Mouse (Mus musculus) thymus, adult 2 months (tissue): ENCODE measurements around the gene Slc35b3.

Source experiments
- CTCF ChIP-seq: fragments of 200-500 bp; IDR thresholded peaks from 2 replicates; pipeline ENCODE4 v1.5.1; 2012; ENCODE audit warnings: mild to moderate bottlenecking, control low read depth, low read length, moderate library complexity, borderline replicate concordance; ENCODE audit not compliant: control insufficient read depth, poor library complexity, insufficient read depth; ENCODE audit errors: extremely low read depth
- POLR2A ChIP-seq: fragments of 200-500 bp; IDR thresholded peaks from 2 replicates; pipeline ENCODE4 v1.6.1; 2012; ENCODE audit warnings: mild to moderate bottlenecking, low read length, control low read depth, moderate library complexity; ENCODE audit not compliant: control insufficient read depth, poor library complexity, insufficient read depth; ENCODE audit errors: extremely low read depth

DNA sequence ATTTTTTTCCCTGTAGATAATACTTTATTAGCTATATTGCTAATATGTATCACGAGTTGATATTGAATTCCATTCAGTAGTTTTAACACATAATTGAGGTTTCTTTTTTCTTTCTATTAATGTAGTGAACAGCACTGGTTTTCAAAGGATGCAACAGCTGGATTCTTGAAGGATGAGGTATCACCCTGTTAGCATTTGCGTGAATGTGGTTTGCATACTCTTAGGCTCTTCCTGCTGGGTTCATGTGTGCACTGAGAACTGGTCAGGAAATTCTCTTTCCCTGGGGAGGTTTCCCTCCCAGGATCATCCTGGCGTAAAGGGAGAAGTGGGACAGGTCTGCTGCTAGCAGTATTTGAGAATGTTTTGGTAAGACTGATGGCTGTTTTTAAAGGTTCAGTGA lies 38.0 kb downstream of the Slc35b3 start:
- no peak for TF ChIP-seq POLR2A
- no peak for TF ChIP-seq CTCF
